ENCODE assay signal across 7 mouse cellular contexts in genomic region chr2:130449794-130450433, GRCm38 (mm10). TPM values are rescaled to one million over a fixed set of nuclear protein-coding genes. Genes with fewer than 3 reads are reported as not detected.
DNase-seq lines count a peak whose midpoint lies in the region; ATAC-seq lines count a peak whose summit lies in the region.

TSS of gene Ptpra (plus strand) at chr2:130450278.

- H3K4me3 ChIP-seq in intestine, embryonic 15.5 days (replicated peaks): peak within 1 kb of the TSS; percentile 95
- H3K4me3 ChIP-seq in midbrain, embryonic 10.5 days: peak within 1 kb of the TSS; percentile 96

- DNase-seq in adrenal gland, adult (ENCODE audit: inconsistent age in 2 of 2, low spot score in 1 of 2): peak; percentile 93 to 98
- DNase-seq in embryo, embryonic 10.5 days (ENCODE audit: low spot score): peak; percentile 94
- peak; percentile 90 for DNase-seq in gastrocnemius, postnatal 25 days
- peak; percentile 93 to 94 for DNase-seq in left cerebral cortex, postnatal 25 days (ENCODE audit: low spot score in 2 of 2)
- peak; percentile 91 for DNase-seq in midbrain, embryonic 10.5 days (ENCODE audit: low spot score)
- peak; percentile 90 for DNase-seq in right cerebral cortex, postnatal 4 days

- H3K36me3 ChIP-seq in intestine, embryonic 15.5 days: no peaks in the 10 kb centered on the region
- H3K36me3 ChIP-seq in midbrain, embryonic 10.5 days: peaks cover 6% of the 10 kb centered on the region

- peak within 1 kb of the TSS; percentile 83 for H3K27ac ChIP-seq in intestine, embryonic 15.5 days
- H3K27ac ChIP-seq in midbrain, embryonic 10.5 days (replicated peaks): peak within 1 kb of the TSS; percentile 93

- peak within 1 kb of the TSS; percentile 96 for H3K4me2 ChIP-seq in intestine, embryonic 15.5 days (replicated peaks)

- intact Hi-C loops in left cerebral cortex, postnatal 25 days (cut with DNase I): loop anchor here (5.0 kb wide), 2 partner anchors 42 to 112 kb away; partner anchors contain the start of gene Mrps26

- peaks cover 14% of the 10 kb centered on the region for H3K4me1 ChIP-seq in intestine, embryonic 15.5 days (replicated peaks)
- H3K4me1 ChIP-seq in midbrain, embryonic 10.5 days: peaks cover 36% of the 10 kb centered on the region

- peak; percentile 99 for ATAC-seq in intestine, embryonic 15.5 days

- H3K9me3 ChIP-seq in intestine, embryonic 15.5 days: no peaks in the 10 kb centered on the region
- H3K9me3 ChIP-seq in midbrain, embryonic 10.5 days (replicated peaks): no peaks in the 10 kb centered on the region

- H3K9ac ChIP-seq in intestine, embryonic 15.5 days: peak within 1 kb of the TSS; percentile 88

- 0% methylated on average over 50 of the region's 50 CpGs for WGBS in intestine, embryonic 15.5 days
- 0% methylated on average over 50 of the region's 50 CpGs for WGBS in midbrain, embryonic 10.5 days

- no peaks in the 10 kb centered on the region for H3K27me3 ChIP-seq in intestine, embryonic 15.5 days (replicated peaks)
- H3K27me3 ChIP-seq in midbrain, embryonic 10.5 days (ENCODE audit: low read depth, poor library complexity, severe bottlenecking): peaks cover 27% of the 10 kb centered on the region

RNA-seq across cellular contexts. Expression of gene Ptpra, which starts in this region (rescaled TPM):
- 10 to 100 TPM; 17.3 to 21.4 TPM for total RNA-seq in gastrocnemius, postnatal 25 days (2021)
- polyA plus RNA-seq in intestine, embryonic 15.5 days (2015; fragmentation: Nextera tagmentation; extraction: Ambion mirVana): 71.9 and 73.9 TPM in 2 replicates
- total RNA-seq in left cerebral cortex, postnatal 25 days (2021): 100 to 1,000 TPM; 234 to 252 TPM
- polyA plus RNA-seq in midbrain, embryonic 10.5 days (2016; fragmentation: Nextera tagmentation; extraction: Ambion mirVana): 88.2 and 91.8 TPM in 2 replicates

Comparison
In these comparisons a context has a peak if more than half of its experiments do, and no peak if none do; other contexts are left out.
1. Peak in every context shown above with its lines: DNase-seq, ATAC-seq, H3K4me3 ChIP-seq and H3K27ac ChIP-seq.
2. RNA of gene Ptpra (total RNA-seq): 234 to 252 TPM in left cerebral cortex, postnatal 25 days; 17.3 to 21.4 TPM in gastrocnemius, postnatal 25 days; every median in the first group is over 10 times any median in the second.